ENCODE assay signal across 8 mouse cellular contexts in genomic region chr11:116109441-116110081, GRCm38 (mm10). TPM values are rescaled to one million over a fixed set of nuclear protein-coding genes. Genes with fewer than 3 reads are reported as not detected.
DNase-seq lines count a peak whose midpoint lies in the region; ATAC-seq lines count a peak whose summit lies in the region.

No protein-coding gene starts in this region.

- H3K27me3 ChIP-seq in embryonic facial prominence, embryonic 11.5 days (ENCODE audit: control insufficient read depth, insufficient read depth, low read length) = peaks cover 53% of the 10 kb centered on the region
- H3K27me3 ChIP-seq in hindbrain, embryonic 13.5 days = peaks cover 70% of the 10 kb centered on the region
- peaks cover 68% of the 10 kb centered on the region for H3K27me3 ChIP-seq in neural tube, embryonic 12.5 days (replicated peaks)

- peak overlapping the region; percentile 49 for H3K4me2 ChIP-seq in embryonic facial prominence, embryonic 11.5 days (ENCODE audit: low read depth, low read length)
- H3K4me2 ChIP-seq in hindbrain, embryonic 13.5 days = peak overlapping the region; percentile 57
- peak overlapping the region; percentile 57 for H3K4me2 ChIP-seq in neural tube, embryonic 12.5 days (replicated peaks)

- H3K9ac ChIP-seq in embryonic facial prominence, embryonic 11.5 days (replicated peaks; ENCODE audit: low read length) = peak overlapping the region; percentile 47; the same call in 1 of the 2 replicates
- H3K9ac ChIP-seq in hindbrain, embryonic 13.5 days = peak overlapping the region; percentile 63
- peak overlapping the region; percentile 38 for H3K9ac ChIP-seq in neural tube, embryonic 12.5 days

- H3K4me3 ChIP-seq in embryonic facial prominence, embryonic 11.5 days (ENCODE audit: low read depth, low read length) = peak overlapping the region; percentile 36
- H3K4me3 ChIP-seq in hindbrain, embryonic 13.5 days = peak overlapping the region; percentile 40
- peak overlapping the region; percentile 22 for H3K4me3 ChIP-seq in neural tube, embryonic 12.5 days

- H3K27ac ChIP-seq in embryonic facial prominence, embryonic 11.5 days (replicated peaks; ENCODE audit: low read depth, low read length) = no peak overlapping the region
- no peak overlapping the region for H3K27ac ChIP-seq in hindbrain, embryonic 13.5 days
- H3K27ac ChIP-seq in neural tube, embryonic 12.5 days = peak overlapping the region; percentile 15; the same call in 1 of the 2 replicates

- H3K9me3 ChIP-seq in embryonic facial prominence, embryonic 11.5 days (replicated peaks; ENCODE audit: control insufficient read depth, low read length) = no peaks in the 10 kb centered on the region
- no peaks in the 10 kb centered on the region for H3K9me3 ChIP-seq in hindbrain, embryonic 13.5 days
- H3K9me3 ChIP-seq in neural tube, embryonic 12.5 days = no peaks in the 10 kb centered on the region

- peaks cover 11% of the 10 kb centered on the region for H3K4me1 ChIP-seq in embryonic facial prominence, embryonic 11.5 days (ENCODE audit: control insufficient read depth, insufficient read depth, low read length)
- peaks cover 48% of the 10 kb centered on the region for H3K4me1 ChIP-seq in hindbrain, embryonic 13.5 days (replicated peaks)
- peaks cover 30% of the 10 kb centered on the region for H3K4me1 ChIP-seq in neural tube, embryonic 12.5 days

- no peak for ATAC-seq in embryonic facial prominence, embryonic 11.5 days (replicated peaks; ENCODE audit: insufficient number of reproducible peaks, low FRiP score, low TSS enrichment, low read depth)
- no peak for ATAC-seq in hindbrain, embryonic 13.5 days (ENCODE audit: low FRiP score)
- no peak for ATAC-seq in neural tube, embryonic 12.5 days (ENCODE audit: low FRiP score, low read depth)
- no peak for ATAC-seq in CD4-positive, CD25-positive, alpha-beta regulatory T cell, adult 4 months

- DNase-seq in gastrocnemius, postnatal 14 days = peak; percentile 57
- DNase-seq in gastrocnemius, adult 8-10 months (ENCODE audit: low spot score in 2 of 2) = no peak
- DNase-seq in embryonic facial prominence, embryonic 11.5 days (ENCODE audit: low spot score) = no peak
- DNase-seq in liver (peak; percentile 23), adipocyte (ENCODE audit: low spot score) (no peak)

- H3K36me3 ChIP-seq in embryonic facial prominence, embryonic 11.5 days (replicated peaks; ENCODE audit: control insufficient read depth, insufficient read depth, low read depth, low read length) = no peaks in the 10 kb centered on the region
- no peaks in the 10 kb centered on the region for H3K36me3 ChIP-seq in hindbrain, embryonic 13.5 days
- H3K36me3 ChIP-seq in neural tube, embryonic 12.5 days = no peaks in the 10 kb centered on the region

- intact Hi-C loops in gastrocnemius, postnatal 14 days (cut with DNase I; ENCODE audit: low total_unique reads) = no loop called here

- 1% methylated on average over 70 of the region's 70 CpGs for WGBS in embryonic facial prominence, embryonic 11.5 days
- 3% methylated on average over 70 of the region's 70 CpGs for WGBS in hindbrain, embryonic 13.5 days
- WGBS in neural tube, embryonic 12.5 days = 2% methylated on average over 69 of the region's 70 CpGs

RNA-seq across cellular contexts. Expression of gene Trim47, which starts 17.4 kb away (rescaled TPM):
- total RNA-seq in gastrocnemius, postnatal 14 days (2021) = 10 to 100 TPM; 21.2 to 21.3 TPM
- 1 to 10 TPM; 5.7 to 7.6 (median 6.3) TPM for total RNA-seq in gastrocnemius, adult 8-10 months (2022)
- 3.4 and 4.5 TPM in 2 replicates for polyA plus RNA-seq in embryonic facial prominence, embryonic 11.5 days (2014; fragmentation: Nextera tagmentation; extraction: Ambion mirVana)
- polyA plus RNA-seq in hindbrain, embryonic 13.5 days (2015; fragmentation: Nextera tagmentation; extraction: Ambion mirVana) = 3.9 and 4.5 TPM in 2 replicates
- 3.7 and 5.0 TPM in 2 replicates for polyA plus RNA-seq in neural tube, embryonic 12.5 days (2016; fragmentation: Nextera tagmentation; extraction: Ambion mirVana)
- polyA plus RNA-seq in CD4-positive, CD25-positive, alpha-beta regulatory T cell, adult 4 months (2017; shearing (Covaris generic)) = not detected

RNA-seq across cellular contexts. Expression of gene Trim65, which starts 21.4 kb away (rescaled TPM):
- 1 to 10 TPM; 3.3 to 3.5 TPM for total RNA-seq in gastrocnemius, postnatal 14 days (2021)
- 1 to 10 TPM; 3.4 to 4.5 (median 4.0) TPM for total RNA-seq in gastrocnemius, adult 8-10 months (2022)
- polyA plus RNA-seq in embryonic facial prominence, embryonic 11.5 days (2014; fragmentation: Nextera tagmentation; extraction: Ambion mirVana) = 1.2 and 1.8 TPM in 2 replicates
- 1.9 and 2.3 TPM in 2 replicates for polyA plus RNA-seq in hindbrain, embryonic 13.5 days (2015; fragmentation: Nextera tagmentation; extraction: Ambion mirVana)
- polyA plus RNA-seq in neural tube, embryonic 12.5 days (2016; fragmentation: Nextera tagmentation; extraction: Ambion mirVana) = 2.0 and 2.1 TPM in 2 replicates
- polyA plus RNA-seq in CD4-positive, CD25-positive, alpha-beta regulatory T cell, adult 4 months (2017; shearing (Covaris generic)) = 10 to 100 TPM; 14.4 to 17.9 TPM

RNA-seq across cellular contexts. Expression of gene Wbp2, which starts 22.8 kb away (rescaled TPM):
- 10 to 100 TPM; 61.6 to 65.3 TPM for total RNA-seq in gastrocnemius, postnatal 14 days (2021)
- 10 to 100 TPM; 78.6 to 91.0 (median 90.1) TPM for total RNA-seq in gastrocnemius, adult 8-10 months (2022)
- 47.0 and 49.6 TPM in 2 replicates for polyA plus RNA-seq in embryonic facial prominence, embryonic 11.5 days (2014; fragmentation: Nextera tagmentation; extraction: Ambion mirVana)
- 129 and 133 TPM in 2 replicates for polyA plus RNA-seq in hindbrain, embryonic 13.5 days (2015; fragmentation: Nextera tagmentation; extraction: Ambion mirVana)
- 97.0 and 110 TPM in 2 replicates for polyA plus RNA-seq in neural tube, embryonic 12.5 days (2016; fragmentation: Nextera tagmentation; extraction: Ambion mirVana)
- polyA plus RNA-seq in CD4-positive, CD25-positive, alpha-beta regulatory T cell, adult 4 months (2017; shearing (Covaris generic)) = 100 to 1,000 TPM; 133 to 265 TPM

RNA-seq across cellular contexts. Expression of gene Mrpl38, which starts 29.1 kb away (rescaled TPM):
- total RNA-seq in gastrocnemius, postnatal 14 days (2021) = 10 to 100 TPM; 41.8 to 49.5 TPM
- total RNA-seq in gastrocnemius, adult 8-10 months (2022) = 10 to 100 TPM; 46.4 to 51.6 (median 50.3) TPM
- 101 and 102 TPM in 2 replicates for polyA plus RNA-seq in embryonic facial prominence, embryonic 11.5 days (2014; fragmentation: Nextera tagmentation; extraction: Ambion mirVana)
- 76.4 and 78.2 TPM in 2 replicates for polyA plus RNA-seq in hindbrain, embryonic 13.5 days (2015; fragmentation: Nextera tagmentation; extraction: Ambion mirVana)
- polyA plus RNA-seq in neural tube, embryonic 12.5 days (2016; fragmentation: Nextera tagmentation; extraction: Ambion mirVana) = 83.7 and 85.5 TPM in 2 replicates
- 10 to 100 TPM; 22.7 to 25.5 TPM for polyA plus RNA-seq in CD4-positive, CD25-positive, alpha-beta regulatory T cell, adult 4 months (2017; shearing (Covaris generic))

RNA-seq across cellular contexts. Expression of gene Unc13d, which starts 31.8 kb away (rescaled TPM):
- total RNA-seq in gastrocnemius, postnatal 14 days (2021) = under 1 TPM; 0.31 to 0.33 TPM
- under 1 TPM; 0.34 to 0.56 (median 0.46) TPM for total RNA-seq in gastrocnemius, adult 8-10 months (2022)
- polyA plus RNA-seq in embryonic facial prominence, embryonic 11.5 days (2014; fragmentation: Nextera tagmentation; extraction: Ambion mirVana) = 0.71 and 1.2 TPM in 2 replicates
- 1.5 and 2.0 TPM in 2 replicates for polyA plus RNA-seq in hindbrain, embryonic 13.5 days (2015; fragmentation: Nextera tagmentation; extraction: Ambion mirVana)
- polyA plus RNA-seq in neural tube, embryonic 12.5 days (2016; fragmentation: Nextera tagmentation; extraction: Ambion mirVana) = 1.3 and 1.7 TPM in 2 replicates
- polyA plus RNA-seq in CD4-positive, CD25-positive, alpha-beta regulatory T cell, adult 4 months (2017; shearing (Covaris generic)) = 100 to 1,000 TPM in 1 of 2 experiments, 10 to 100 TPM in 1; 73.8 to 138 TPM

Comparison
In these comparisons a context has a peak if more than half of its experiments do, and no peak if none do; other contexts are left out.
1. DNase-seq: peak in gastrocnemius, postnatal 14 days (single experiment) and liver (single experiment); none in gastrocnemius, adult 8-10 months (0 of 2), embryonic facial prominence, embryonic 11.5 days (single experiment) and adipocyte (single experiment).
2. Peak in every context shown above with its lines, with median percentiles within 50 percentile points of each other: H3K4me2 ChIP-seq, H3K4me3 ChIP-seq and H3K9ac ChIP-seq.